Mouse (Mus musculus): ENCODE measurements around the gene Sag.

Gene Sag

DNA sequence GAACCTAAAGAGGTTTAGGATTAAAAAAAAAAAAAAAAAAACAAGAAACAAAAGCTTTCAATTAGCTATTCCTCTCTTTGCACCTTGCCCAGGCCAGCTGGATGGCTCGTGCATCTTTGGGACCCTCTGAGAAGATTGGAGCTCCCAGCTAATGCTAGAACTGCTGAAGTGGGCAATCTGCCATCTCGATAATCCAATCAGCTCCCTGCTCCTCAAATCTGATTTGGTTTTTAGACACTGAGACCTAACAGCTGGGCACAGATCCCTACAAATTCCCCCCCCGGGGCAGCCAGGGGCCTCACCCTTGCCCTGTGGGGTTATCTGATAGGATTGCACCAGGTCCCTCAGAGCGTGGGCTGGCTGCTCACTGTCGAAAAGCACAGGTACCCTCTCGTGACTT, at the start of gene Sag:
TSS of gene Sag (plus strand) at position 105 of the 400 bp plus-strand sequence.
- DNase-seq (ENCODE audit: low read depth) = no peak

DNA sequence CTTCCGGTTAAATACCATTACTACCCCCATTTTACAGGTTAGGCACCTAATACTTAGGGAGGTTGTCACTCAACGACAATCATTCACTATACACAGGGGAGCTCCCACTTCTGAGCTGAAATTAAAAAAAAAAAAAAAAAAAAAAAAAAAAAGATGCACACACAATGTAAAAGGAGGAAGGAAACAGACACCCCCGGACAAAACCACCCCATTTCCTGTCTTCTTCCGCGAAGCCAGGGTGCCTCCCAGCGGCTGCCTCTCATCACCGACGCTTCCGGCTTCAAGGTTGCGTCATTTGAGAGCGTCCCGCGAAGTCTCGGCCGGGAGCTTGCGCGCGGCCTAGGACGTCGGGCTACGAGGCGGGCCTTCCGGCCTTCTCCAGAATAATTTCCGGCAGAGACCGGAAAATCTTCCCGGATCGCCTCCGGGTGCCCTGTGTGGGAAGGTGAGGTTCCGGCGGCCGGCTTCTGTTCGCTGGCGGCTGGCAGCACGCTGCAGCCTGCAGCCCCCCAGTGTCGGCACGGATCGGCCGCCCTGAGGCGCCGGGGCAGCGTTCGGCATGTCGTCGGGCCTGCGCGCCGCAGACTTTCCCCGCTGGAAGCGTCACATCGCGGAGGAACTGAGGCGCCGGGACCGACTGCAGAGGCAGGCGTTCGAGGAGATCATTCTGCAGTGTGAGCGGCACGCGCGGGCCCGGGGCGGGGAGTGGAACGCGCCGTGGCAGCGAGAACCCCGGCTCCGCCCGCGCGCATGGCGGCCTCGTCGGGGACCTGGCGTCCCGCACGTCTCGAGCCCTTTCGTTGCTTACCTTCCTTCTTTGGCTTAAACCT, 47.6 kb upstream of the Sag start, which contains the start of gene Atg16l1:
TSS of gene Atg16l1 (plus strand) at position 230 of the 830 bp plus-strand sequence.
- peak; percentile 98 for DNase-seq (ENCODE audit: low read depth)

GRCm38 (mm10) chr1:87763821-87764220, 39.7 kb upstream of the Sag start:
- DNase-seq (ENCODE audit: low read depth) = no peak

GRCm38 (mm10) chr1:87765741-87766140, 37.7 kb upstream of the Sag start:
- no peak for DNase-seq (ENCODE audit: low read depth)

- peak; percentile 58 for DNase-seq (ENCODE audit: low read depth)
Measured at GRCm38 (mm10) chr1:87766233-87766632, 37.2 kb upstream of the Sag start.

DNA sequence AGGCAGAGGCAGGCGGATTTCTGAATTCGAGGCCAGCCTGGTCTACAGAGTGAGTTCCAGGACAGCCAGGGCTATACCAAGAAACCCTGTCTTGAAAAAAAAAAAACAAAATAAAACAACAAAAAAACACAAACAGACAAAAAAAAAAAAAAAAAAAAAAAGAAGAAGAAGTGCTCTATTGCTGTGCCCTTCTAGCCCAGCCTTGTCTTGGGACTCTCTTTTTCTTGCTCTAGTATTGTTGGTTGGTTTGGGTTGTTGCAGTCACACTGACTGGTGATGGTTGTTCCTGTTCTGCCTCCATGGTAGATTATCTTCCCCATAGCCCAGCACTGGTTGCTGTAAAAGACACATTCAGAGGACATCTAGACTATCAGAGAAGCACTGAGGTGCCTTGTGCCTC, 34.2 kb upstream of the Sag start:
- DNase-seq (ENCODE audit: low read depth) = no peak

DNA sequence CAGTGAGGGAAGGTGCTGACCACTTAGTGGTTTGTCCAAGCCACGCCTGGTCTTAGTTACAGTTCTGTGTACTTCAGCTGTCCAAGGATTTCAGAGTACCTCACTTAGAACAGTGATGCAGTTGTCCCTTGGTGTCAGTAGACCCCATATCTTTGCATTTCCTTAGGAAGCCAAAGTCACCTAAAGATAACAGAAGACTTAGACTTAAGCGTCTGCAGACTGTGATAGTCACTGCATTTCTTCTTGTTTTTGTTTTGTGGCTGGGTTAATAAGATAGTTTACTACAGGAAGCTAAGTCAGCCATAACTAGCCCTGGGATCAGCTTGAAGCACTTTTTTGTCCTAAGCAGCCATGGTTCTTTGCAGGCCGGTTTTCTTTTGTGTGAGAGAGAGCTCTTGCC, 33.0 kb upstream of the Sag start:
- DNase-seq (ENCODE audit: low read depth) = no peak

DNA sequence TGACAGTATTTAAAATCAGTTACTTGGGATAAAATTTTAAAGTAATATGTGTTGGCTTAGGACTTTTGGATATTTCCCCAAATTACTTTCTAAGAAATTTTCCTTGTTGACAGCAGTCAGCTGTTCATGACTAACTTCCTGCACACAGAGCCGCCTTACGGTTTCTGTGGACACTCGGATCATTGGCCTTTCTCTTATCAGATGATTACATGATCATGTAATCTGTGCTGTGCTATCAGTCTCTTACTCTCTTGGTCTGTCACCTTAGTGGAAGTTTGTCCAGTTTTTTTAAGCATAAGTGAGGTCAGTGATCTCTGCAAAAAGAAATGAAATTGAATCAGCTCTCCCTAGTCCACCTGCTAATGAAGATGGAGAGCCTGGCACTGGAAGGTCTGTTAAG, 31.8 kb upstream of the Sag start:
- DNase-seq (ENCODE audit: low read depth) = no peak

- no peak for DNase-seq (ENCODE audit: low read depth)
Measured at GRCm38 (mm10) chr1:87773336-87773735, 30.1 kb upstream of the Sag start.

DNA sequence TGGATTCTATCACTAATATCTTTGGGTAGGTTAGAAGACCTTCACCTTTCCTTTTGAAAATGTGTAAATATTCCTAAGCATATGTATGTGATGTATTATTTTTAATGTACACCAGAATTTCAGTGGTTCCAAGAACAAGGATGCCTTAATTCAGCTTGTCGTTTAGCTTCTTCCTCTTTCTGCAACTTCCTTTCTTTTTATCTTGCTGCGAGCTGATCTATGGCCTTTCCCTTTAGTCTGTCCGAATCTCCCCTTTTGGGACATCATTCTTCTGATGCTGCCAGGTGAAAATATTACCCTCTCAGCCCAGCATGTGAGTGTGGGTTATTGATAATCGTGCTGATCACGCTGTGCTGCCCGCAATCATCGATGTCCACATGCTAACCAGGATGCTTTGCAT, 28.6 kb upstream of the Sag start:
- no peak for DNase-seq (ENCODE audit: low read depth)

GRCm38 (mm10) chr1:87779204-87779785, 24.2 kb upstream of the Sag start:
- DNase-seq (ENCODE audit: low read depth) = peak; percentile 27

DNA sequence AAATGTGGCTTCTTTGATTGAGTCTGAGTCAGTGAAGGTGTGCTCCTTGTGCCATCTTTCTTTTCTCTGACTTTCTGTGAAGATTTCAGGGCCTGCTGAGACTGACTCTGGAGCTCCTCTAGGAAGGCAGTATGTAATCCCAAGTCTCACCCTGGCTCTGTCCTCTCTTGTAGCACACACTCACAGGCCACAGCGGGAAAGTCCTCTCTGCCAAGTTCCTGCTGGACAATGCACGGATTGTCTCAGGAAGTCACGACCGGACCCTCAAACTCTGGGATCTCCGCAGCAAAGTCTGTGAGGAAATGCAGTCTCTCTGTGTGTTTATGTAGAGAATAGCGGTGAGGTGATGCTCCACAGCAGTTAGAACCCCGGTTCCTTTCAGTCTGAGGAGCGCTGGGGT, 17.8 kb upstream of the Sag start:
- DNase-seq (ENCODE audit: low read depth) = no peak

- no peak for DNase-seq (ENCODE audit: low read depth)
Measured at GRCm38 (mm10) chr1:87786251-87786650, 17.2 kb upstream of the Sag start.

DNA sequence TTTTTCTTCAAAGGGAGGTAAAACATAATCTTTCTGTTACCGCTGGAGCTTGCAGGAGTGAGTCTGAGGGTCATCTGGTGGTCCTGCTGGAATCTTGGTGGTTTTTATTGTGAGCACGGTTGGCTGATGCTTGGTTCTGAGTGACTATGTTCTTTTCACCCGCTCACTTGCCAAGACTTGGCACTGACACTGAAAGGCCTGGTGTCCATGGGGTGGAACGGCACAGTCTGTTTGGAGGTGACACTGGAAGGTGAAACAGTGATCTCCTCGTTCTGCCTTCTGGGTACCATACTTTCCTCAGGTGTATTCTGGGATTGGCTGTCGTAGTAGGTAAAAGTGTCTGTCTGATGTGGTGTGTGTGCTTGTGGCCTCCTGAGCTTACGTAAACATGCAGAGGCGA, 13.8 kb upstream of the Sag start:
- no peak for DNase-seq (ENCODE audit: low read depth)

DNA sequence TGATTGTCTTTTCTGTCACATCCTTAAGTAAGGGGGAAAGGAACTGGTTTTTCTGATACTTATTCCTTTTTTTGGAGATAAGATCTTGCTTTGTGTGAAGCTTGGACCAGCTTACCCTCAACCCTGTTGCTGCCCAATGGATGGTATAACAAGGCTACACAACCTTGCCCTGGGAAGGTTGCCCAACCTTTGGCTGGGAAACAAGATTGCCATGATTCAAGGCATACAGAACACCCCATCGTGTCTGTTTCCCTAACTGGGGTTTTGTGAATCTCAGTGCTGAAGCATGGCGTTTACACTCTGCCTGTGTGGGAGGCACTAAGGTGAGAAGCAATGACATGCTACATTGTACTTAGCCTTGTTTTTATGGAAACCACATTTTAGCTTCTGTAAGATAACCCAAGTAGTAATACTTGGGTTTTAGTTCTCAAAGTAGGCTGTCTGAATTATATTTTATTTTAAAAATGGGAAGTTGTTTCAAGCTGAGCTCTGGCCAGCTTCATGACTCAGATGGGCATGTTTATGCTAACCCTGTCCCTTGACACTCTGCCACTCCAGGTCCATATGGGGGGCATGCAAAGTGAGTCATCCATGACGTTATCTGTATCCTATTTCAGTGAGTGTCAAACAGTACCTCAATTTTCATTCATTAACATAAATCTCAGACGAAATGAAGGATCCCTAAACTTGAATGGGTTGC, 10.9 kb upstream of the Sag start:
- peak; percentile 88 for DNase-seq (ENCODE audit: low read depth)

DNA sequence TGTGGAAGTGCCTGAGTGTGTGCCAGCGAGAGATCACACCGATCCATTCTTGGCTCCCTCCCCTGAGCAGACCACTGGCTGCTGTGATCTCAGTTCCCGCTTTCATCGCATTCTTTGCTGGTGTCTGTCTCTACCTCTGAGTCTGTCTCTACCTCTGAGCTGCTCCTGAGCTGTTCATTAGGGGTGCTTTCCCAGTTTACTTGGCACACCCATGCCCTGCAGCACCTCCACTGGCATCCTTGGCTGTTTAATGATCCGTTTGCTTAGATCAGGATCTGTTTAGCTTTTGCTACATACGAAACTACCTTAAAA, 10.4 kb upstream of the Sag start:
- DNase-seq (ENCODE audit: low read depth) = no peak

GRCm38 (mm10) chr1:87797702-87798101, 5.8 kb upstream of the Sag start:
- no peak for DNase-seq (ENCODE audit: low read depth)

DNA sequence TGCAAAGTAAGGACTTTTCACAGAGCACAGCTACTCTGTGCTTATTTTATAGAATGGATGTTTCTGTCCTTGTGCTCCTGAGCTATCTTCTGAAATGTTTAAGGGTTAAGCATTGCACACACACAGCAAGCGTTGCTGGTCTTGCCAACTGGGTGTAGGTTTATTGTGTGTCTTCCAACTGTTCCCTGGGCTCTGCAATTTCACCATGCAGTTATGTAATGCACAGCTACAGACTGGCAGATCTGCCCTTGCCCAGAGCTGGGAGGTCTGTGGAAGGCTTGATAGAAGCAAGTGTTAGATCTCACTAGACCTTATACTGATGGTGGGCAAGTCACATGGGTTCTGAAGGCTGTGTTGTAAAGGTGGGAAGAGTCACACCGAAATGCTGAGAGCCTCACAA, 5.2 kb upstream of the Sag start:
- DNase-seq (ENCODE audit: low read depth) = peak; percentile 13

DNA sequence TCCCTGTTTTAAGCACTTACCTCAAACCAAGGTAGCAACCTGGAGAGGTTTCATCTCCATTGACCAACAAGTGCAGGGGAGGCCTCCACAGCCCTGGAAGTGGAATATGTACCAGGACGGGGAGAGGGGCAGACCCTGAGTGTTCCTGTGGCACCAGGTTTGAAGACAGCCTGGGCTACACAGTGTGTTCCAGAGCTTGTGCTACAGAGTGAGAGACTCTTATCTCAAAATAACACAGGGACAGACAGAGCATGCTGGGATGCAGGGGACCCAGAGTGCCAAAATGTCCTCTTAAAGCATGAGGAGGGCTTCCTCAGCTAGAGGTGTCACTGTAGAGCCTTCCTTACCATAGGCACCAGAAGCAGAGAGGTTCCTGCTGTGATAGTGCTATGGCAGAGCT, 4.3 kb downstream of the Sag start:
- no peak for DNase-seq (ENCODE audit: low read depth)

- no peak for DNase-seq (ENCODE audit: low read depth)
Measured at GRCm38 (mm10) chr1:87811391-87811790, 7.9 kb downstream of the Sag start.

- DNase-seq (ENCODE audit: low read depth) = no peak
Measured at GRCm38 (mm10) chr1:87812061-87812460, 8.6 kb downstream of the Sag start.

- DNase-seq (ENCODE audit: low read depth) = no peak
Measured at GRCm38 (mm10) chr1:87813155-87813554, 9.7 kb downstream of the Sag start.

DNA sequence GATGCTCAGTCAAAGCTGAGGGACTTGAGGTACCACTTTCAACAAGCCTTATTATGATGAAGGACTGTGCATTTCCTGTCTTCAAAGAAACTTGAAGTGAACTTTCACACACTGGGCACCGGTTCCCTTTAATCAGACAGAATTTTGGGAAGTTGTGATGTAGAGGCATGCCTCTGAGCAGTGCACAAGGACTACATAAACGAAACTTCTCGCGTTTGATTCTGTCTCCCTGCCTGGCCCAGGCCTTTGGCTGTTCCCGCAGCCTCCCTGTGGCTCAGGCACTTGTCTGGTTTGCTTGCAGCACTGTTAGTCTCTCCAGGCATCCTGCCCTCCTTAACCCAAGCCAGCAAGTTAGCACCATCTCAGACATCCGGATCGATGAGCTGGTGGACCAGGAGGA, 10.2 kb downstream of the Sag start:
- DNase-seq (ENCODE audit: low read depth) = no peak

Measured in NIH3T3 (cell line).